Comparison of ENCODE assay signal across 23 mouse cellular contexts in the genomic region with DNA sequence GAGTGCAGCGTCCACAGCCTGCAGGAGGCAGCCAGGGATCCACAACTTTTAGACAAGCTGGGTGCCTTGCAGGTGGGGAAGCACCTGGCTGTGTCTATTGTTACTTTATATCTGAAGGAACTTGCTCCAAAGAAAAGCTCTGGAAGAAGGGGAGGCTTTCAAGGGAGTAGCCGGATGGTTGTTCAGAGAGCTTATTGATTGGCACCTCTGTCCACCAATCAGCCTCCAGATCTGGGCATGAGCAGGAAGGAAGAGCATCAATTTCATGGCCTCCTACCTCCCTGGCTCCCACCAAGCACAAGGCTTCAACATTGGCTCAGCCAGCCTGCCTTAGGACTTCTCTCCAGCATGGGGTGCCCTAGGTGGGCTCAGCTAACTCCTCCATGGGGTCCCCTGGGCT. TPM values are rescaled to one million over a fixed set of nuclear protein-coding genes. Genes with fewer than 3 reads are reported as not detected.
DNase-seq lines count a peak whose midpoint lies in the region; ATAC-seq lines count a peak whose summit lies in the region.
"Had no signal": no experiment of that assay in that cellular context is flagged by ENCODE, and none has a peak within 500 bp of the region (broad histone marks: within the 10 kb centered on the region; RNA-seq: fewer than 3 reads in every experiment).

No protein-coding gene starts in this region.

- H3K4me2 ChIP-seq in embryonic facial prominence, embryonic 14.5 days (ENCODE audit: low read depth, low read length) = no peak overlapping the region
- H3K4me2 ChIP-seq: forebrain, embryonic 13.5 days; heart, embryonic 12.5 days; midbrain, embryonic 12.5 days; stomach, embryonic 15.5 days had no signal

- no peak for ATAC-seq in embryonic facial prominence, embryonic 14.5 days (ENCODE audit: low read depth)
- ATAC-seq: forebrain, embryonic 13.5 days; hindbrain, embryonic 16.5 days had no signal

- H3K4me3 ChIP-seq in embryonic facial prominence, embryonic 14.5 days (ENCODE audit: low read depth, low read length) = no peak overlapping the region
- H3K4me3 ChIP-seq: forebrain, embryonic 13.5 days; heart, embryonic 12.5 days; midbrain, embryonic 12.5 days; myocyte; stomach, embryonic 15.5 days had no signal

- H3K9me3 ChIP-seq in embryonic facial prominence, embryonic 14.5 days (ENCODE audit: control insufficient read depth, low read length) = no peaks in the 10 kb centered on the region
- H3K9me3 ChIP-seq: forebrain, embryonic 13.5 days; heart, embryonic 12.5 days; midbrain, embryonic 12.5 days; stomach, embryonic 15.5 days had no signal

- WGBS in embryonic facial prominence, embryonic 14.5 days = 70% methylated on average over 2 of the region's 2 CpGs

- peak; percentile 53 for DNase-seq in embryo, embryonic 10 days (ENCODE audit: low spot score)
- DNase-seq in embryo, embryonic 10.5 days (ENCODE audit: low spot score) = no peak
- DNase-seq in right cerebral cortex, postnatal 10 days (ENCODE audit: low spot score in 2 of 2) = peak; percentile 50 to 51
- DNase-seq in right cerebral cortex, adult 2 months (ENCODE audit: low spot score in 2 of 2) = no peak
- peak; percentile 95 for DNase-seq in NIH3T3 (ENCODE audit: low read depth)
- peak; percentile 61 for DNase-seq in embryonic facial prominence, embryonic 14.5 days (ENCODE audit: low spot score)
- no peak for DNase-seq in adrenal gland, adult 18-20 months (ENCODE audit: low spot score in 2 of 2)
- no peak for DNase-seq in layer of hippocampus, postnatal 10 days (ENCODE audit: low spot score in 2 of 2)
- DNase-seq: adrenal gland, postnatal 36 days; B cell, adult 2 months; cerebellum, adult 8-10 months; gastrocnemius, postnatal 36 days; kidney, adult 11 months; kidney, postnatal 25 days; layer of hippocampus, adult 9-11 months; lung, postnatal 14 days; thymus, postnatal 36 days had no signal

- no peak overlapping the region for H3K27ac ChIP-seq in embryonic facial prominence, embryonic 14.5 days (replicated peaks; ENCODE audit: low read depth, low read length)
- H3K27ac ChIP-seq: forebrain, embryonic 13.5 days; midbrain, embryonic 12.5 days; stomach, embryonic 15.5 days had no signal

- peaks cover 42% of the 10 kb centered on the region for H3K4me1 ChIP-seq in embryonic facial prominence, embryonic 14.5 days (ENCODE audit: control insufficient read depth, insufficient read depth, low read length)
- H3K4me1 ChIP-seq: heart, embryonic 12.5 days; stomach, embryonic 15.5 days had no signal

- H3K9ac ChIP-seq in embryonic facial prominence, embryonic 14.5 days (ENCODE audit: low read depth, low read length) = no peak overlapping the region
- H3K9ac ChIP-seq: forebrain, embryonic 13.5 days; heart, embryonic 12.5 days; midbrain, embryonic 12.5 days; stomach, embryonic 15.5 days had no signal

- H3K36me3 ChIP-seq in embryonic facial prominence, embryonic 14.5 days (ENCODE audit: control insufficient read depth, insufficient read depth, low read length) = no peaks in the 10 kb centered on the region
- H3K36me3 ChIP-seq: heart, embryonic 12.5 days; midbrain, embryonic 12.5 days; stomach, embryonic 15.5 days had no signal

- 0 out of 2 replicates have a peak, but pooled peaks cover 7% of the 10 kb centered on the region for H3K27me3 ChIP-seq in embryonic facial prominence, embryonic 14.5 days (replicated peaks; ENCODE audit: control insufficient read depth, insufficient read depth, low read length)
- H3K27me3 ChIP-seq: forebrain, embryonic 13.5 days; stomach, embryonic 15.5 days had no signal

RNA-seq across cellular contexts. Expression of a gene that starts 12.9 kb away (rescaled TPM):
- polyA plus RNA-seq in embryonic facial prominence, embryonic 14.5 days (2014; fragmentation: Nextera tagmentation; extraction: Ambion mirVana) = 10.0 and 10.6 TPM in 2 replicates
- 1 to 10 TPM; 4.6 to 7.8 TPM for total RNA-seq in adrenal gland, adult 18-20 months (2021)
- total RNA-seq in layer of hippocampus, postnatal 10 days (2021) = 10 to 100 TPM; 13.7 to 16.4 TPM

RNA-seq across cellular contexts. Expression of a gene that starts 34.2 kb away (rescaled TPM):
- 70.3 and 90.3 TPM in 2 replicates for polyA plus RNA-seq in embryonic facial prominence, embryonic 14.5 days (2014; fragmentation: Nextera tagmentation; extraction: Ambion mirVana)
- 1 to 10 TPM; 2.3 to 2.5 TPM for total RNA-seq in adrenal gland, adult 18-20 months (2021)
- 1 to 10 TPM; 5.4 to 6.2 TPM for total RNA-seq in layer of hippocampus, postnatal 10 days (2021)

RNA-seq across cellular contexts. Expression of a gene that starts 36.4 kb away (rescaled TPM):
- polyA plus RNA-seq in embryonic facial prominence, embryonic 14.5 days (2014; fragmentation: Nextera tagmentation; extraction: Ambion mirVana) = 2.8 and 4.2 TPM in 2 replicates
- total RNA-seq in adrenal gland, adult 18-20 months (2021) = 10 to 100 TPM; 12.7 to 14.0 TPM
- 10 to 100 TPM; 19.0 to 21.8 TPM for total RNA-seq in layer of hippocampus, postnatal 10 days (2021)

RNA-seq across cellular contexts. Expression of a gene that starts 43.1 kb away (rescaled TPM):
- 72.5 and 81.2 TPM in 2 replicates for polyA plus RNA-seq in embryonic facial prominence, embryonic 14.5 days (2014; fragmentation: Nextera tagmentation; extraction: Ambion mirVana)
- 10 to 100 TPM; 57.3 to 61.3 TPM for total RNA-seq in adrenal gland, adult 18-20 months (2021)
- total RNA-seq in layer of hippocampus, postnatal 10 days (2021) = 10 to 100 TPM; 73.5 to 74.9 TPM

Comparison
In these comparisons a context has a peak if more than half of its experiments do, and no peak if none do; other contexts are left out.
1. DNase-seq: peak in embryo, embryonic 10 days (single experiment), right cerebral cortex, postnatal 10 days (2 of 2), NIH3T3 (single experiment) and embryonic facial prominence, embryonic 14.5 days (single experiment); none in embryo, embryonic 10.5 days (single experiment), right cerebral cortex, adult 2 months (0 of 2), adrenal gland, adult 18-20 months (0 of 2) and layer of hippocampus, postnatal 10 days (0 of 2).